Mouse (Mus musculus): ENCODE data around the gene Snx30. TPM values are rescaled to one million over a fixed set of nuclear protein-coding genes. Genes with fewer than 3 reads are reported as not detected.
"Not testable (repeated sequence)": the region's sequence is repeated elsewhere in the genome, so short reads cannot be mapped to it uniquely, and the experiment has no call there.

Snx30 gene
- total RNA-seq, 2 experiments from 2014 or later, result 8.1 to 8.9 TPM

DNA sequence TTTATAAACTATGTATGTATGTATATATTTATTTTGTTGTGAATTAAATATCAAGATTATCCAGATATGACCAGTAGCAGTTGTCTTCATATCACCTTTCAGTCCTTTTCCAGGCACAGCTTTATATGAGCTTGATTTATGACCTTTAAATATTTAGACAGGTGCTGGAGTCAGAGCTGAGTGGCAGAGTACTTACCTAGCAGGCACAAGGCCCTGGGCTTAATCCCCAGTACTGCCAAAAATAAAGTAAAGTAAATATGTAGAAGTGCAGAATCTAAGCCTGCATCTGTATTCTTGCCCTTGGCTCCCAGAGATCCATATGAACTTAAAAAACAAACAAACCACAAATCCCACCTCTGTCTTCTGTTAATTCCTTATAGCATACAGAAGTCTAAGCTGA, 16.6 kb upstream of the Snx30 start:
- DNase-seq, result no peak
- intact Hi-C loops (cut with DNase I), result no loop called here

GRCm38 (mm10) chr4:59793626-59794025, 12.0 kb upstream of the Snx30 start:
- DNase-seq; intact Hi-C loops (cut with DNase I): not testable (repeated sequence)

- DNase-seq, result no peak
- intact Hi-C loops (cut with DNase I), result no loop called here
Measured at GRCm38 (mm10) chr4:59794116-59794515, 11.5 kb upstream of the Snx30 start.

GRCm38 (mm10) chr4:59795788-59796455, 9.7 kb upstream of the Snx30 start:
- intact Hi-C loops (cut with DNase I), result no loop called here
- DNase-seq, result no peak

GRCm38 (mm10) chr4:59800181-59800580, 5.5 kb upstream of the Snx30 start:
- no peak for DNase-seq
- intact Hi-C loops (cut with DNase I), result no loop called here

- intact Hi-C loops (cut with DNase I), result no loop called here
Measured at GRCm38 (mm10) chr4:59801489-59801888, 4.2 kb upstream of the Snx30 start, which contains the start of gene Inip. Gene Inip, minus strand, starts transcription at chr4:59801589.

GRCm38 (mm10) chr4:59802107-59802506, 3.5 kb upstream of the Snx30 start:
- no peak for DNase-seq
- intact Hi-C loops (cut with DNase I), result no loop called here

More at GRCm38 (mm10) chr4:59801489-59801888, 4.2 kb upstream of the Snx30 start, which contains the start of gene Inip:
- no peak for DNase-seq

- no peak for DNase-seq
- intact Hi-C loops (cut with DNase I), result no loop called here
Measured at GRCm38 (mm10) chr4:59802792-59803191, 2.8 kb upstream of the Snx30 start.

DNA sequence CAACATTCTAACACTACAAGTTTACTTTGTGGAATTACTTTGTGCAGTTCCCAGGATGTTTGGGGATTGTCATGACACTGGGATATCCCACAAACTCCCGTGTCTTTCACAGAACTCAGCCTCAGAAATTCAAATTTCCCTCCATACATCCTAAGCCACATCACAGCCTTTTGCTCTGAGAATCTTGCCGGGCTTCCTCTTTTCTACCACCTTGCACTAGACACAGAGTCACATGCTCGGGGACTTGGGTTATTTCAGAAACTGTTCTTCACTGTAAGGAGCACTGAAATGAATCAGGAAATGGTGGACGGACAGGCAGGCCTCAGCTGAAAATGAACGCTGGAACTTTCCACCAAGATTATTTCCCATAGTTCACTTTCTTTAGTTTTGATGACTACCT, 2.3 kb upstream of the Snx30 start:
- intact Hi-C loops (cut with DNase I), result no loop called here
- no peak for DNase-seq

- intact Hi-C loops (cut with DNase I), result loop anchor here (2.0 to 5.0 kb wide), 3 partner anchors 20 to 68 kb away; no protein-coding TSS in a partner anchor
- no peak for DNase-seq
Measured at GRCm38 (mm10) chr4:59804754-59805153, 886 bp upstream of the Snx30 start.

DNA sequence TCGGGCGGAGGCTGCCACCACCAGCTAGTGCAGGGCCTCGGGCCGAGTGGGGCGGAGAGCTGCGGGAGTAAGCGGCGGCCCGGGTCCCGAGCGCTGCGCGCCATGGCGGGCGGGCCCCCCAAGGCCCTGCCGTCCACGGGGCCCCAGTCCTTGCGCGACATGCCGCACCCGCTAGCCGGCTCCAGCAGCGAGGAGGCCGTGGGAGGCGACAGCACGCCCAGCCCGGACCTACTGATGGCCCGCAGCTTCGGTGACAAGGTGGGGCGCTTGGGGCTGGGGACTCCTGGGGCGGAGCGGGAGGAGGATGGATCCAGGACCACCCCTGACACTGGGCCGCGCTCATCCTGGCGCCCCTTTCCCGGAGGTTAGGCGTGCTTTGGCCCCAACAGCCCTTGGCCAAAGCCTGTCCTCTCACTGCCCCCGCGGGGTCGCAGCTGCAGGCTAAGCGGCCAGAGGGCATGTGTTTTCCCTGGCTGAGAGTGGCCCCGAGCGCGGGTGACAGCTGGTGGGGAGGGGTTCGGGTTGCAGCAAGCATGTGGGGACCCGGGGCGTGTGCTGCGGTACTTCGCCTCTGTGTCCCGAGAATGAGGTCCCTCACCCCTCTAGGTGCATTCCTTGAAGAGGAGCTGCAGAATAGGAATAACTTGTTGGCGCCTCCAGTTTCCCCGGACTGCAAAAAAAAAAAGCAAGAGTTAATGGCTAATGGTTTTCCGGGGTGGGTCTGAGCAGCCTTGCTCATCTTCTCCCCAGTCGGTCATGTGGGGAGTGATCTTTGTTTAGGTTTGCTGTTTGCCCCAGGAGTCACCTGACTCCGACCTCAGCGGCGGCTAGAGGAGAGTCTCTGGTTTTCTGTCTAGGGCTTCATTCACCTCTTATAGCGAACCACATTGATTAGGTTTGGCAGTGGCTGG, 583 bp downstream of the Snx30 start:
- peak in 1 of 2 experiments; percentile 55 for DNase-seq
- intact Hi-C loops (cut with DNase I), result loop anchor here (2.0 to 5.0 kb wide), 3 partner anchors 21 to 66 kb away; no protein-coding TSS in a partner anchor

DNA sequence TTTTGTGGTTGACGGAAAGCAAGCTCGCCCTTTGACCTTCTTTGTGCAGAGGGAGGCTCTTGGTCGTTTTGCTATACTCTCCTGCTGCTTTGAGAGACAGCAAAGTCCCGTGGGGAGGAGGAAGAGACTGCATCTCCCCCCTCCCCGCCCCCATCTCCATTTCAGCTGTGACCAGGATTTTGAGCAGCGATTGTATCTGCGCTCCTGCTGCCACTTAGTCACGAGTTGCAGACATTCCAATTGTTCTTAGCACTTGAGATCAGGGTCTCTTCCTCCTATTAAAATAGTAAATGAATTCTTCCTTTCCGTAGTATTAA, 1.2 kb downstream of the Snx30 start:
- DNase-seq, result no peak
- intact Hi-C loops (cut with DNase I), result loop anchor here (5.0 kb wide), 2 partner anchors 45 to 65 kb away; no protein-coding TSS in a partner anchor

GRCm38 (mm10) chr4:59807521-59807920, 1.9 kb downstream of the Snx30 start:
- intact Hi-C loops (cut with DNase I), result loop anchor here (5.0 kb wide), 2 partner anchors 45 to 65 kb away; no protein-coding TSS in a partner anchor
- no peak for DNase-seq

GRCm38 (mm10) chr4:59808396-59808795, 2.8 kb downstream of the Snx30 start:
- DNase-seq, result no peak
- intact Hi-C loops (cut with DNase I), result loop anchor here (5.0 kb wide), 2 partner anchors 44 to 64 kb away; no protein-coding TSS in a partner anchor

- DNase-seq, result peak in 1 of 2 experiments; percentile 41
- intact Hi-C loops (cut with DNase I), result no loop called here
Measured at GRCm38 (mm10) chr4:59814094-59814493, 8.5 kb downstream of the Snx30 start.

DNA sequence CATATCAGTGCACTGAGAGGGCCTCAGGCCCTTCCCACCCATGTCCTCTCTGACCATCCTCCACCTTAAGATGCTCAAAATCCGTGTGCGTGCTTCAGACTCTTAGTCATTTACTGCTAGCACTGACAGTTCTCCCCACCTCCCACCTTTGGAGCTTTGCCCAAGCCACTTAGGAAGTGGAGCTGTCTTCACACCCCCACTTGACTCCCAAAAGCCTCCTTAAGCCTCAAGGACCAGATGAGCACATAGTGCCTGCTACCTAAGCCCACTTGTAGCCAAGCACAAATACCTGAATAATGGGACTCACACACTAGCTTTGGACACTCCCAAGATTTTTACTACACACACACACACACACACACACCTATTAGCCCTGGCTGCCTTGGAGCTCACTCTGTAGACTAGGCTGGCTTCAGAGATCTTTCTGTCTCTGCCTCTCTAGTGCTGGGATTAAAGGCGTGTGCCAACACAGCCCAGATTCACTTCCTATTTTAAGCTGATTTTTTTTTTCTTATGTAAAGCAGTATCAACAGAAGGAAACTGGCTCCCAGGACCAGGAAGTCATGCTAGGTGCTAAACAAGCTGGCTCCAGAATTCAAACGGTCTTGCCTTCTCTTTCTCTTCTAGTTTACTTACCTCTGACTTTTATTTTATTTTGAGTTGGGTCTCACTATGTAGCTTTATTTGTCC, 9.6 kb downstream of the Snx30 start:
- DNase-seq, result no peak
- intact Hi-C loops (cut with DNase I), result no loop called here

- DNase-seq, result no peak
- intact Hi-C loops (cut with DNase I), result no loop called here
Measured at GRCm38 (mm10) chr4:59816016-59816415, 10.4 kb downstream of the Snx30 start.

GRCm38 (mm10) chr4:59816477-59816876, 10.8 kb downstream of the Snx30 start:
- DNase-seq, result no peak
- intact Hi-C loops (cut with DNase I), result no loop called here

- intact Hi-C loops (cut with DNase I), result no loop called here
- DNase-seq, result no peak
Measured at GRCm38 (mm10) chr4:59817790-59818189, 12.2 kb downstream of the Snx30 start.

DNA sequence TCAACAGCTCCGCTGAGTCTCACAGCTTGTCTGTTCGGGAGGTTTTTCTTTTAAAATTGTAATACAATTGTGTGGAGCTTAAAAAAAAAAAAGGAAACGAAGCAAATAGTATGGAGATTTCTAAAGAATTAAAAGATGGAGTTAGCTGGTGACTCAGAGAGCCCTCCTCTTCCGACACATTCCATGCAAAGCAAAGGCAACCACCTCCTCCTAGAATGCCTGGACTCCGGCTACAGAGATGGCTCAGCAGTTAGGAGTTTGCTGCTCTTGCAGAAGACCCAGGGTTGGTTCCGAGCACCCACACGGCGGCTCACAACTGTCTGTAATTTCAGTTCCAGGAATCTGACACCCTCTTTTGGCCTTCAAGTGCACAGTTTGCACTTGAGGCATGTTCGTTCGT, 12.9 kb downstream of the Snx30 start:
- DNase-seq, result no peak
- intact Hi-C loops (cut with DNase I), result no loop called here

DNA sequence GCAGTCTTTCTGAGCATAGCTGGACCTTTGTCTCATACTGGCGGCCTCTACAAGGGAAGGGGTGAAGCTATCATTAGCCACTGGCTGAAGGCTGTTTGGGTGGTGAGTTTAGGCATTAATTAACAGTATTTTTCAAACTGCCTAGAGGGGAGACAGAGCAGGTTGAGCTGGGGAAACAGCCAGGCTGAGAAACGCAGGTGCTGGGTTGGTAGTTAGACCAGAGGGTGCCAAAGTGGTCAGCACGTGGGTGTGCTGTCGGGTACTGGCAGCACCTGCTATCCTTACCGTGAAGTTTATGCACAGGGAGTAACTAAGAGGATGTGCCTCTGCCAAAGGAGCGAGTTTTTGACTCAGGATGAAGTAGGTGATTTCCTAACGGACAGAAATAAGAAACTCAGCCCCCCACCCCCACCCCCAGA, 13.4 kb downstream of the Snx30 start:
- intact Hi-C loops (cut with DNase I), result no loop called here
- no peak for DNase-seq
